Mouse (Mus musculus) liver, embryonic 14.5 days (tissue): ENCODE measurements around the gene Itga2. TPM values are rescaled to one million over a fixed set of nuclear protein-coding genes. Genes with fewer than 3 reads are reported as not detected.

Source experiments
- ATAC-seq: fragments of 200-750 bp; cut with Nextera tagmentation; 2 replicates; pipeline ENCODE4 v1.8.0; 2017; ENCODE audit warnings: moderate number of reproducible peaks, mild to moderate bottlenecking, moderate library complexity; ENCODE audit not compliant: insufficient read depth
- DNase-seq, 3 experiments: peaks; one replicate each; pipeline ENCODE4 v3.0.0-alpha.2; 2012 to 2013; ENCODE audit warnings: low read depth in 3 of 3, low spot score in 3 of 3
- H3K27ac ChIP-seq: fragments of 300-500 bp; sonication (generic); 2 replicates; pipeline ENCODE4 v1.5.1; 2014; ENCODE audit warnings: moderate library complexity, mild to moderate bottlenecking, control low read depth, inconsistent platforms
- H3K27me3 ChIP-seq: fragments of 300-500 bp; sonication (generic); 2 replicates; pipeline ENCODE4 v1.6.1; 2014; ENCODE audit warnings: mild to moderate bottlenecking, low read length, moderate library complexity; ENCODE audit not compliant: control insufficient read depth, insufficient read depth
- H3K36me3 ChIP-seq: fragments of 300-500 bp; sonication (generic); replicated peaks from 2 replicates; pipeline ENCODE4 v1.6.1; 2014; ENCODE audit warnings: low read depth; ENCODE audit not compliant: control insufficient read depth, insufficient read depth
- H3K4me1 ChIP-seq, 2 experiments: fragments of 200-500 bp in 1 of 2; fragments of 300-500 bp in 1 of 2; sonication (generic) in 1 of 2; replicated peaks; 2 replicates each; pipeline ENCODE4 v1.6.1; 2012 to 2014; ENCODE audit warnings: antibody characterized with exemption in 1 of 2, inconsistent platforms in 1 of 2, low read length in 1 of 2; ENCODE audit not compliant: control insufficient read depth in 2 of 2, insufficient read depth in 2 of 2
- H3K4me2 ChIP-seq: fragments of 300-500 bp; sonication (generic); 2 replicates; pipeline ENCODE4 v1.6.1; 2014; ENCODE audit warnings: low read depth, mild to moderate bottlenecking, control low read depth, moderate library complexity
- H3K4me3 ChIP-seq, 2 experiments: fragments of 200-500 bp in 1 of 2; fragments of 300-500 bp in 1 of 2; sonication (generic) in 1 of 2; 2 replicates each; pipeline ENCODE4 v1.5.1; 2012 to 2014; ENCODE audit warnings: low read depth in 2 of 2, low read length in 2 of 2, mild to moderate bottlenecking in 2 of 2, control low read depth in 1 of 2, inconsistent platforms in 1 of 2, moderate library complexity in 1 of 2; ENCODE audit not compliant: insufficient read depth in 1 of 2
- H3K9ac ChIP-seq: fragments of 300-500 bp; sonication (generic); replicated peaks from 2 replicates; pipeline ENCODE4 v1.6.1; 2014; ENCODE audit warnings: mild to moderate bottlenecking, control low read depth, moderate library complexity
- H3K9me3 ChIP-seq: fragments of 300-500 bp; sonication (generic); 2 replicates; pipeline ENCODE4 v1.6.1; 2016; ENCODE audit warnings: low read length, mixed read lengths; ENCODE audit not compliant: control insufficient read depth
- CTCF ChIP-seq: IDR thresholded peaks from 2 replicates; pipeline ENCODE4 v1.5.1; 2016; ENCODE audit warnings: antibody characterized with exemption, low read depth, control low read depth
- EP300 ChIP-seq: IDR thresholded peaks from 2 replicates; pipeline ENCODE4 v1.6.1; 2016; ENCODE audit warnings: antibody characterized with exemption, low read depth
- WGBS: fragments of 180-500 bp; shearing (Covaris S2); extraction: QIAGEN DNeasy Blood & Tissue Kit; methylation state at CpG from one replicate; pipeline ENCODE4 v1.1.7; 2014; ENCODE audit not compliant: insufficient replicate concordance; 5-methylcytosine and 5-hydroxymethylcytosine counted together
- polyA plus RNA-seq, 2 experiments: library from polyadenylated mRNA; depleted of rRNA in 1 of 2; stranded (reverse) in 1 of 2; unstranded in 1 of 2; fragments of >200 nt; fragmentation: Nextera tagmentation in 1 of 2; extraction: Ambion mirVana in 1 of 2; gene quantifications; 2 replicates each; pipeline versions ENCODE4 v1.2.1 to v1.2.3; 2012 to 2014

The Itga2 gene
- polyA plus RNA-seq, 2 experiments = 0.47 to 0.72 TPM

DNA sequence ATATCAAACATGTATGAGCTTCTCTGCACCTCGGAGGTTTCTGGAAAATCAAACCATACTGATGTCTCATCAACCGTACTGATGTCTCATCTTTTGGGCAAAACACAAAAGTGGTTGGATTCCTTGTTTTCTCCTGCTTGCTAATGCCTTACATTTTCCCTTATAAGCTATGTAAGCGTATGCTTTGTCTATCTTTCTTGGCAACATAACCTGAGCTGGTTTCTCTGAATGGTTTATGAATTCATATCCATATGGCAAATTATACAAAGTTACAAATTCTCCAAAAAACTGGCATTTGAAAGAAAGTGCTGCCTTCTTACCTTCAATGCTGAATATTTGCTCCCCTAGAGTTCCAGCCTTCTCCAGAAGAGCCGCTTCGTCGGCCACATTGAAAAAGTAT is 57.2 kb downstream of the Itga2 start:
- WGBS = 74% methylated on average over 6 of the region's 6 CpGs
- Histone ChIP-seq H3K4me3 (no peak overlapping the region), H3K27ac (no peak overlapping the region), H3K4me1 (no peaks in the 10 kb centered on the region), H3K4me2 (no peak overlapping the region), H3K9ac (no peak overlapping the region), H3K9me3 (no peaks in the 10 kb centered on the region), H3K27me3 (no peaks in the 10 kb centered on the region), H3K36me3 (no peaks in the 10 kb centered on the region)
- ATAC-seq (no peak), DNase-seq (no peak)
- TF ChIP-seq EP300 (no peak), CTCF (no peak)

DNA sequence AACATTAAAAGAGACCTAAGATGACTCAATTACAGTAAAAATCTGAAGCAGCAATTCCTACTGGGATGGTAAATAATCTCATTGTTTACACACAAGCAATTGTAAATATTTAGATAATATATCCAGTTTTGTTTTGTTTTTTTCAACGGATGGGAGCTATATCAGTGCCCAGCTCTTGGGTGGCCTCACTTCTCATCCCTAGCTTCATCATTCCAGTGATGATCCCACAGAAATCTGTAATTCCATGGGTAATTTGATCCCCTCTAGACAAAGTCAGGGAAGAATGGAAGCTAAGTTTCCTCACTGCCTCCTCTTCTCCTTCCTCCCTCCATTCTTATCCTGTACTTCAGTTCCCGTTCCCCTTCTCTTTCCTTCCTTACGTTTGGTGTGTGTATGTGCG is 74.4 kb downstream of the Itga2 start:
- ATAC-seq (no peak), DNase-seq (no peak)
- no peak for TF ChIP-seq EP300
- TF ChIP-seq CTCF = no peak
- Histone ChIP-seq H3K4me1 (peaks cover 0 to 3% of the 10 kb centered on the region in 2 experiments; a peak in 1 of 4 replicates), H3K9me3 (no peaks in the 10 kb centered on the region), H3K4me2 (no peak overlapping the region), H3K27ac (no peak overlapping the region), H3K36me3 (no peaks in the 10 kb centered on the region), H3K27me3 (no peaks in the 10 kb centered on the region), H3K4me3 (no peak overlapping the region), H3K9ac (no peak overlapping the region)
- WGBS = 65% methylated on average over 4 of the region's 4 CpGs

DNA sequence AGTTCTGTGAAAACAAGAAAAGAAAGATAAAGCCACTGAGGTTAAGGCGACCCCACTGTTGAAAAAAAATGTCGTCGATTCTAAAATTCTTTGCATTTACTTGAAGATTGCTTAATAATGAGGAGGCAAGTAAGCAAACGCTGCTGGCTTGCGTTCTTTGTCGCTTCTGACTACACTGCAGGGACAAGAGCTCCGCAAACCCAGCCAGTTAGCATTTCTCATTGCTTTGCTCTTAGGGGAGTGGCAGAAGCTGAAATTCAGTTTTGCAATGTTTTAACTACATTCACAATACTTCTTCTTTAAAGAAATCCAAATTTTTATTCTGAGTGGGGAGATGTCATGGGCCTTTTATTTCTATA is 75.7 kb downstream of the Itga2 start:
- Histone ChIP-seq H3K9ac (no peak overlapping the region), H3K27me3 (no peaks in the 10 kb centered on the region), H3K36me3 (no peaks in the 10 kb centered on the region), H3K4me2 (no peak overlapping the region), H3K9me3 (no peaks in the 10 kb centered on the region), H3K4me1 (peaks cover 0 to 3% of the 10 kb centered on the region in 2 experiments; a peak in 1 of 4 replicates), H3K27ac (no peak overlapping the region), H3K4me3 (no peak overlapping the region)
- DNase-seq = no peak
- 51% methylated on average over 7 of the region's 7 CpGs for WGBS
- TF ChIP-seq CTCF (no peak), EP300 (no peak)
- no peak for ATAC-seq

DNA sequence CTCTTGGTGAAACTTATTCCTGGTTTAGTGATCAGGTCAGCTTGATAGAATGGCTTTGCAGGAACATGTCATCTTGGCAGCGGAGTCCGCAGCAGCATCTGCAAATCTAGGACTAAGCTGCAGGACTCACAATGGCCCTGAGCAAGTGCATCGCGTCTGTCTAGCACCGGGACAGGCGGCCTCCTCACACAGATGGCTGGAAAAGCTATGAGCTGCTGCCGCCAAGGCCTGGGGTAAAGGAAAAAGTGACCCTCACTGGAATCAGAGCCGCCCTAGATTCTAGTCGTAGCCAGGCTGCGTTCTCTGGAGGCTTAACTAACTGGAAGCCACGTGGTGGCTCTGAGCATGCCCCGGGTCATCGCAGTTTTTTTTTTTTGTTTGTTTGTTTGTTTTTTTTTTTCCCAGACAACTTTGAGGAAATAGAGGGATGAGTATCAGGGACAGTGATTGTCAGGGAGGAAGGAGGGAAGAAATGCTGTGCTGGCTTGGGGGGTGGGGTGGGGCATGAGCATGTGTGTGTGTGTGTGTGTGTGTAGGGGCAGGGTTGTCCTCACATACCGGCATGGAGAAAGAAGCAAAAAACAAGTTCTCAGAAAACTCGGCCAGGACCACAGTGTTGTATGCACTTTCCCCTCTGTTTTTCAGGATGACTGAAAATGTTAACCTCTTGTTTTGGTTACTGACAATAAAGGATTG is 76.2 kb downstream of the Itga2 start:
- Histone ChIP-seq H3K4me1 (peaks cover 0 to 3% of the 10 kb centered on the region in 2 experiments; a peak in 1 of 4 replicates), H3K4me2 (no peak overlapping the region), H3K9me3 (no peaks in the 10 kb centered on the region), H3K27me3 (no peaks in the 10 kb centered on the region), H3K4me3 (no peak overlapping the region), H3K36me3 (no peaks in the 10 kb centered on the region), H3K9ac (no peak overlapping the region), H3K27ac (no peak overlapping the region)
- WGBS = 39% methylated on average over 15 of the region's 15 CpGs
- DNase-seq (no peak), ATAC-seq (no peak)
- no peak for TF ChIP-seq CTCF
- no peak for TF ChIP-seq EP300

DNA sequence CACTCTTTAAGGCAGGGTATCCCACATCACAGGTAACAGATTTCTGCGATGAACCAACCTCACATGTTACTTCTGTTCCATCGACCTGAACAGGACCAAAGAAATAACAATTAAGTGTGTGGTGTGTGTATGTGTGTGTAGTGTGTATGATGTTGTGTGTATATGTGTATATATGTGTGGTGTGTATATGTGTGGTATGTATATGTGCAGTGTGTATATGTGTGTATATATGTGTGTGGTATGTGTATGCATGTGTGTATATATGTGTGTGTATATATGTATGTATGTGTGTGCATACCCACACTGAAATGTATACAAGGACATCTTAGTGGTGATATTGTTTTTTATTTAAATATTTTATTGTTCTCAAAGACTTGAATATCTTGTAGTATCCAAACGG is 77.5 kb downstream of the Itga2 start:
- 74% methylated on average over 3 of the region's 3 CpGs for WGBS
- H3K27ac ChIP-seq = no peak overlapping the region
- H3K36me3 ChIP-seq = no peaks in the 10 kb centered on the region
- no peaks in the 10 kb centered on the region for H3K9me3 ChIP-seq
- TF ChIP-seq EP300 (no peak), CTCF (no peak)
- H3K4me3 ChIP-seq = no peak overlapping the region
- no peaks in the 10 kb centered on the region for H3K27me3 ChIP-seq
- peaks cover 0 to 3% of the 10 kb centered on the region in 2 experiments; a peak in 1 of 4 replicates for H3K4me1 ChIP-seq
- no peak overlapping the region for H3K9ac ChIP-seq
- no peak overlapping the region for H3K4me2 ChIP-seq
- DNase-seq (no peak), ATAC-seq (no peak)
